Mouse (Mus musculus): ENCODE results near the gene Bcl2a1d.
"Not testable (repeated sequence)": the region's sequence is repeated elsewhere in the genome, so short reads cannot be mapped to it uniquely, and the experiment has no call there.

Gene Bcl2a1d

DNA sequence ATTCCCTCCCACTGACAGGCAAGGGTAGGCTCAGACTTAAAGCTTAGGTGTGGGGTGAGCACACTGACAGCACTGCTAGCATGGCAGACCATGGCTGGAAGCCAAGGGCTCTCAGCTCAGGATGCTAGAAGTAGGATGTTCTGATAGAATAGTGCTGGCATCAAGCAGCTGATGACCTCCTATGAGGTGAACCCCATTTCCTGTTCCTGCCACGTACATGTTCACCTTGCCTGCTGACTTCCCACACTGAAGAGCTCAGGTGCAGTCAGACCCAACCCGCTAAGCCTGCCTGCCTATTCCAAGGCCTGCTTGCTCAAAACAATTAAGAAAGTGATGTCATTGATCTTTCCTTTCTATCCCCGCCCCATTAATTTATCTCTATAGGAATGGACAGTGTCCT lies 42.3 kb downstream of the Bcl2a1d start:
- DNase-seq, result not testable (repeated sequence)

DNA sequence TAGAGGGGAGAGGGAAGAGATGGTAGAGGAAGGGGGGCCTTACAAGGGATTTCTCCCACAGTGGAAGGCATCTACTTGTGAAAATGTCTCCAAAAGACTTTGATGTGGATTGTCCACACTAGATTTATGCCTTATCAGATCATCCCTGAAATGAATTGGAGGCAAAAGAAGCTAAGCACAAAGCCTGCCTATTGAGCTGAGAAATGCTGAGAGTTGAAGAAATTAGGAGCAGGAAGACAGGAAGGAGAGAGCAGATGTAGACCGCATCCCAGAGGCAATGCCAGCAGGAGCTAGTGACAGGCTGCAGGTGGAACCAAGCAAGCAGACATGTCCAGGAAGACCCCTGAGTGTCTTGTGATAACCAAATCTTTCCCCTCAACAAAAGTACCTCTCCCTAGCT lies 45.0 kb downstream of the Bcl2a1d start:
- not testable (repeated sequence) for DNase-seq
